Mouse (Mus musculus): Measurements from ENCODE around the gene Gjd3. TPM values are rescaled to one million over a fixed set of nuclear protein-coding genes. Genes with fewer than 3 reads are reported as not detected.

The Gjd3 gene
- polyA plus RNA-seq, 1 experiment from 2014 or later: not detected

GRCm38 (mm10) chr11:98978526-98979148 is 4.2 kb downstream of the Gjd3 start:
- peaks cover 17% of the 10 kb centered on the region for H3K4me1 ChIP-seq
- H3K27me3 ChIP-seq (replicated peaks): peaks cover 61% of the 10 kb centered on the region
- WGBS (ENCODE audit: insufficient replicate concordance): 57% methylated on average over 15 of the region's 15 CpGs
- no peak overlapping the region for H3K4me2 ChIP-seq
- H3K9me3 ChIP-seq (replicated peaks): no peaks in the 10 kb centered on the region
- H3K36me3 ChIP-seq: peaks cover 11% of the 10 kb centered on the region
- no peak for ATAC-seq
- H3K27ac ChIP-seq: no peak overlapping the region
- no peak overlapping the region for H3K4me3 ChIP-seq
- no peak overlapping the region for H3K9ac ChIP-seq

GRCm38 (mm10) chr11:98974871-98975719 is 7.7 kb downstream of the Gjd3 start:
- H3K4me1 ChIP-seq: peaks cover 12% of the 10 kb centered on the region
- peaks cover 41% of the 10 kb centered on the region for H3K27me3 ChIP-seq (replicated peaks)
- H3K4me2 ChIP-seq: no peak overlapping the region
- ATAC-seq: no peak
- no peak overlapping the region for H3K9ac ChIP-seq
- H3K4me3 ChIP-seq: no peak overlapping the region
- H3K9me3 ChIP-seq (replicated peaks): no peaks in the 10 kb centered on the region
- WGBS (ENCODE audit: insufficient replicate concordance): 44% methylated on average over 5 of the region's 5 CpGs
- H3K27ac ChIP-seq: no peak overlapping the region
- H3K36me3 ChIP-seq: peaks cover 40% of the 10 kb centered on the region

- no peak for ATAC-seq
- Histone ChIP-seq H3K36me3 (peaks cover 47% of the 10 kb centered on the region), H3K4me3 (no peak overlapping the region), H3K9me3 (replicated peaks) (no peaks in the 10 kb centered on the region), H3K9ac (no peak overlapping the region), H3K4me1 (peaks cover 21% of the 10 kb centered on the region), H3K4me2 (no peak overlapping the region), H3K27me3 (replicated peaks) (peaks cover 42% of the 10 kb centered on the region), H3K27ac (no peak overlapping the region)
- WGBS (ENCODE audit: insufficient replicate concordance): 77% methylated on average over 6 of the region's 6 CpGs
These were observed 8.6 kb downstream of the Gjd3 start for GRCm38 (mm10) chr11:98974213-98974612.

GRCm38 (mm10) chr11:98973584-98973983 is 9.2 kb downstream of the Gjd3 start:
- no peak overlapping the region for H3K27ac ChIP-seq
- 82% methylated on average over 14 of the region's 14 CpGs for WGBS (ENCODE audit: insufficient replicate concordance)

GRCm38 (mm10) chr11:98972801-98973360 is 9.9 kb downstream of the Gjd3 start:
- H3K4me3 ChIP-seq: no peak overlapping the region
- peaks cover 32% of the 10 kb centered on the region for H3K4me1 ChIP-seq
- H3K9ac ChIP-seq: no peak overlapping the region
- no peak for ATAC-seq
- H3K9me3 ChIP-seq (replicated peaks): no peaks in the 10 kb centered on the region
- H3K4me2 ChIP-seq: no peak overlapping the region
- 78% methylated on average over 9 of the region's 9 CpGs for WGBS (ENCODE audit: insufficient replicate concordance)
- H3K36me3 ChIP-seq: peaks cover 49% of the 10 kb centered on the region
- no peak overlapping the region for H3K27ac ChIP-seq
- H3K27me3 ChIP-seq (replicated peaks): peaks cover 46% of the 10 kb centered on the region

More at GRCm38 (mm10) chr11:98973584-98973983, 9.2 kb downstream of the Gjd3 start:
- no peak for ATAC-seq
- peaks cover 47% of the 10 kb centered on the region for H3K36me3 ChIP-seq
- no peaks in the 10 kb centered on the region for H3K9me3 ChIP-seq (replicated peaks)
- H3K4me2 ChIP-seq: no peak overlapping the region
- H3K9ac ChIP-seq: no peak overlapping the region
- H3K4me3 ChIP-seq: no peak overlapping the region
- H3K4me1 ChIP-seq: peaks cover 27% of the 10 kb centered on the region
- H3K27me3 ChIP-seq (replicated peaks): peaks cover 43% of the 10 kb centered on the region

- no peak overlapping the region for H3K4me2 ChIP-seq
- peaks cover 51% of the 10 kb centered on the region for H3K27me3 ChIP-seq (replicated peaks)
- peaks cover 27% of the 10 kb centered on the region for H3K4me1 ChIP-seq
- H3K27ac ChIP-seq: no peak overlapping the region
- no peak overlapping the region for H3K9ac ChIP-seq
- no peaks in the 10 kb centered on the region for H3K9me3 ChIP-seq (replicated peaks)
- 44% methylated on average over 9 of the region's 9 CpGs for WGBS (ENCODE audit: insufficient replicate concordance)
- peak; percentile 50; the same call in 1 of the 2 replicates for ATAC-seq
- no peak overlapping the region for H3K4me3 ChIP-seq
- peaks cover 51% of the 10 kb centered on the region for H3K36me3 ChIP-seq
These were observed 10.6 kb downstream of the Gjd3 start for GRCm38 (mm10) chr11:98972215-98972614.

GRCm38 (mm10) chr11:98971316-98972031 is 11.3 kb downstream of the Gjd3 start:
- Histone ChIP-seq H3K4me2 (no peak overlapping the region), H3K27me3 (replicated peaks) (peaks cover 56% of the 10 kb centered on the region), H3K36me3 (peaks cover 59% of the 10 kb centered on the region), H3K9ac (no peak overlapping the region), H3K4me1 (peaks cover 34% of the 10 kb centered on the region), H3K27ac (no peak overlapping the region), H3K9me3 (replicated peaks) (no peaks in the 10 kb centered on the region), H3K4me3 (no peak overlapping the region)
- ATAC-seq: no peak
- 77% methylated on average over 23 of the region's 23 CpGs for WGBS (ENCODE audit: insufficient replicate concordance)

- peaks cover 67% of the 10 kb centered on the region for H3K27me3 ChIP-seq (replicated peaks)
- no peak overlapping the region for H3K27ac ChIP-seq
- no peak overlapping the region for H3K4me3 ChIP-seq
- no peak overlapping the region for H3K9ac ChIP-seq
- ATAC-seq: no peak
- H3K4me1 ChIP-seq: peaks cover 46% of the 10 kb centered on the region
- H3K36me3 ChIP-seq: peaks cover 61% of the 10 kb centered on the region
- H3K9me3 ChIP-seq (replicated peaks): no peaks in the 10 kb centered on the region
- no peak overlapping the region for H3K4me2 ChIP-seq
- 82% methylated on average over 29 of the region's 29 CpGs for WGBS (ENCODE audit: insufficient replicate concordance)
These were observed 12.5 kb downstream of the Gjd3 start for GRCm38 (mm10) chr11:98970191-98970925.

- H3K4me2 ChIP-seq: peak overlapping the region; percentile 30; the same call in 1 of the 2 replicates
- peaks cover 54% of the 10 kb centered on the region for H3K4me1 ChIP-seq
- H3K27ac ChIP-seq: no peak overlapping the region
- peaks cover 72% of the 10 kb centered on the region for H3K27me3 ChIP-seq (replicated peaks)
- peaks cover 57% of the 10 kb centered on the region for H3K36me3 ChIP-seq
- H3K4me3 ChIP-seq: no peak overlapping the region
- H3K9me3 ChIP-seq (replicated peaks): no peaks in the 10 kb centered on the region
- WGBS (ENCODE audit: insufficient replicate concordance): 26% methylated on average over 15 of the region's 17 CpGs
- no peak overlapping the region; the same call in 1 of the 2 replicates for H3K9ac ChIP-seq
- no peak for ATAC-seq
These were observed 13.3 kb downstream of the Gjd3 start for GRCm38 (mm10) chr11:98969496-98969927.

- peaks cover 52% of the 10 kb centered on the region for H3K36me3 ChIP-seq
- no peak for ATAC-seq
These were observed 13.9 kb downstream of the Gjd3 start for GRCm38 (mm10) chr11:98968716-98969495.

More at GRCm38 (mm10) chr11:98968716-98969495, 13.9 kb downstream of the Gjd3 start:
- 11% methylated on average over 20 of the region's 20 CpGs for WGBS (ENCODE audit: insufficient replicate concordance)
- H3K9me3 ChIP-seq (replicated peaks): no peaks in the 10 kb centered on the region
- peaks cover 60% of the 10 kb centered on the region for H3K4me1 ChIP-seq
- peaks cover 76% of the 10 kb centered on the region for H3K27me3 ChIP-seq (replicated peaks)
- H3K4me2 ChIP-seq: peak overlapping the region; percentile 30; the same call in 1 of the 2 replicates
- no peak overlapping the region for H3K27ac ChIP-seq
- no peak overlapping the region for H3K9ac ChIP-seq
- no peak overlapping the region for H3K4me3 ChIP-seq
